Mouse (Mus musculus): ENCODE data around the gene Cdkl5.

Cdkl5 gene

GRCm38 (mm10) chrX:160994543-160995121 is at the start of gene Cdkl5:
Gene Cdkl5, minus strand, starts transcription at chrX:160994704.
- DNase-seq: peak; percentile 86 to 90

- peak in 1 of 2 experiments; percentile 2 for DNase-seq
These were observed 38.8 kb upstream of the Cdkl5 start for GRCm38 (mm10) chrX:161033235-161033803.

DNA sequence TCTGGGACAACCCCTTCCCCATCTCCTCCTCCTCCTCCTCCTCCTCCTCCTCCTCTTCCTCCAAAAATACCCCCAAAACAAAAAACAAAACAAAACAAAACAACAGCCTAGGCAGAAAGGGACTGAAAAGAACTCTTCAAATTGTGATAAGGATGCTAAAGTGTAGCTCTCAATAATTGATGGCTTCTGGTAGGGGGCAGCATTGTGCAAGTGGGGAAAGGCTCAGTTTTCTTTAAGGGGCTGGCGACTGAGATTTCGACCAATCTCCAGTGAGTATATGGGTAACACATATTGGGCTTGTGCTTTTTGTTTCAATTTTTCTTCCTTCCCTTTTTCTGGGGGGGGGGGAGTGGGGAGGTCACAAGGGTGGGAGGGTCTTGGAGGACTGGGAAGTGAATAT is 37.9 kb upstream of the Cdkl5 start:
- no peak for DNase-seq

- DNase-seq: no peak
These were observed 35.7 kb upstream of the Cdkl5 start for GRCm38 (mm10) chrX:161030233-161030632.

DNA sequence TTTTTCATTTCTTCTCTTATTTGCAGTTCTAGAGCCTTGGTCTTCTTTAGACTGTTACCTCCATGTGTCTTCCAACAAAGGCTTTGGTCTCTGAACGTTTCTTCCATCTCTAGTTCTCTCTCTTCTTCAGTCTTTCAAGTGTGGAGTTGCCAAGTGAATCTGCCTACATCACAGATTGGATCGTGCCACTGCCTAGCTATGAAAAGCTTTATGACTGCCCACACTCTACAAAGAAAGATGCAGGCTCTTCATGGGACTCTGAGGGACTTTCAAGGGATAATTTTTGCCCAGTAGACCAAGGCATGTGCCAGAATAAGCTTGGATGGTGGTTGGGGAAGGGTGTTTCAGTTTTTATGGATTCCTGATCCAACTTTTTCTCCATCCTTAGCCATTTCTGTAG is 30.0 kb upstream of the Cdkl5 start:
- no peak for DNase-seq

- no peak for DNase-seq
These were observed 27.0 kb upstream of the Cdkl5 start for GRCm38 (mm10) chrX:161021548-161021947.

GRCm38 (mm10) chrX:161018179-161018578 is 23.7 kb upstream of the Cdkl5 start:
- DNase-seq: no peak

DNA sequence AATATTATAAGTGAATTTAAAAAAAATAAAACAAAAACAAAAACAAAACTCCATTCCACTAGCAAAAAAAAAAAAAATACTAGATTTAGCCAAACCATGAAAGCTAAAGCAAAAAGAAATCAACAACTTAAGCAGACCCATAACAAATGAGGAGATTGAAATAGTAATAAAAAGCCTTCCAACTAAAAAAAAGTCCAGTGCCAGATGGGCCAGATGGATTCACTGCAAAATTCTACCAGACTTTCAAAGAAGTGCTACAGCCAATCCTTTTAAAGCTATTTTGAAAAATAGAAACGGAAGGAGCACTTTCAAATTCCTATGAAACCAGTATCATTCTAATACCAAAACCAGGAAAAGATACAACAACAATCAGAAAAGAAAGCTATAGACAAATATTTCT is 11.8 kb upstream of the Cdkl5 start:
- DNase-seq: no peak

- no peak for DNase-seq
These were observed 1.5 kb upstream of the Cdkl5 start for GRCm38 (mm10) chrX:160996051-160996450.

GRCm38 (mm10) chrX:160995131-160995667 is 695 bp upstream of the Cdkl5 start:
- DNase-seq: peak in 1 of 2 experiments; percentile 33

- peak in 1 of 2 experiments; percentile 18 for DNase-seq
These were observed 560 bp downstream of the Cdkl5 start for GRCm38 (mm10) chrX:160993749-160994539.

DNA sequence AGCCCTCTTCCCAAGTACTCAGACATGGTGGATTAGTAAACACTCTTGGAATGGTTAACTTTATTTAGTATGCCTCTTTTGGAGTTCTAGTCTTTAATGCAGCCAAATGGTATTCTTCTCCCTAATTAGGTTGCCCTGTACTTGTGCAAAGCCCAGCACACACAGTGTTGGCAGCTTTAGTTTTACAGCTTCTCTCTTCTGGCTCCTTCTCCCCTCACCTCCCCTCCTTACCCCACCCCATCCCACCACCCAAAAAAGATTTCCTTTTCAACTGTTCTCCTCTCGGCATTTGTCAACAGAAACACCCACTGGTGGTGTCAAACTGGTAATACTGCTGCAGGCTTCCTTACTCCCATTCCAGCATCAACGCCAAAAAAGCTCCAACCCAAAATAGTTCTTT is 1.8 kb downstream of the Cdkl5 start:
- DNase-seq: no peak

DNA sequence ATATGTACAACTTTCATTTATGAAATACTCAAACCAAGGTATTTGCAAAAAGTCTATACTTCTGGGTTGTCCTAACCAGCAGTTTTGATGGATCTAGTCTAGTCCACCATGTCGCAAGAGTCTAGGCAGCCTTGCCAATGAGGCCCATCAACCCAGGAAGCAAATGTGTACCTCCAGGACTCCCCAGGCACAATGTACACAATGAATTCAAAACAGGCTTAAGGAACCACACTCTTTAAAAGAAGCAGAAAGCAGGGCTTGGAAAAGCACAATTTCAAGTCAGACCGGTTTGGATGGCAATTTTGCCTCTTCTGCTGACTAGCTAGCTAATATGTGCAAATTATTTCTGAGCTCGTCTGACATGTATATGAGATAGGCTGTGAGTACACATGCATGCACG is 4.2 kb downstream of the Cdkl5 start:
- no peak for DNase-seq

DNA sequence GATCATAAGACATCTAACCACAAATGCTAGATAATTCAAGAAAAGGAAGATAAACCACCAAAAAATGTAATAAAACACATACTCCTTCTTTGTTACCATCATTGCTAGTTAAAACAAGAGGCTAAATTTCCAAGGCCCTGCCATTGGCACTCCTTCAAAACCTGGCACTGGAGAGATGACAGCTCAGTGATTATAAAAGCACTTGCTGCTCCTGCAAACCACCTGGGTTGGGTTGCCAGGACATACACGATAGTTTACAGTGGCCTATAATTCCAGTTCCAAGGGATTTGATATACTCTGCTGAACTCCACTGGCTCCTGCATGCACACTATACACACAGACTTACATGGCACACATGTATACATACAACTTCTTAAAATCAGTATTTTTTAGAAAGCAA is 16.6 kb downstream of the Cdkl5 start:
- no peak for DNase-seq

DNA sequence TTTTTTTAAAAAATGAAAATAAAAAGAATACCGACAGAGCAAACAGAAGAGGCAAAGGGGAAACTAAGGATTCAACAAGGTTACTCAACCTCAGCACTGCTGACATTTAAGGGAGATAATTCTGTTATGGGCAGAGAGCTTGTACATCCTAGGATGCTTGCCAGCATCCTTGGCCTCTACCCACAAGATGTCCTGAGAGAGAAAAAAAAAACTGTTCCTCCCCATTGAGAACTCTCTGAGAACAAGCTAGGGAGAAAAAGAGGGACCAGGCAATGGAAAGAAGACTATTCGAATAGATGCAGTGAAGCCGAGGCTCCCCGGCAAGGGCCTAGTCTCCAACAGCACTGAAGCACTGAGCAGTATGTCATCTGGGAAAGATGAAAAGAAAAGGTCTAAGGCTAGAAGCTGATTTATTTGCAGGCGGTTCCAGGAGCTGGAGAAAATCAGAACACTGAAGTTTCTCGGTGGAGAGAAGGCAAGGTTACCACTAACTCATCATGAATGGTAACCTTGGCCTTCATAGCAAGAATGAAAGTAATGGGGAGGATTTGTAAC is 22.4 kb downstream of the Cdkl5 start:
- DNase-seq: no peak

DNA sequence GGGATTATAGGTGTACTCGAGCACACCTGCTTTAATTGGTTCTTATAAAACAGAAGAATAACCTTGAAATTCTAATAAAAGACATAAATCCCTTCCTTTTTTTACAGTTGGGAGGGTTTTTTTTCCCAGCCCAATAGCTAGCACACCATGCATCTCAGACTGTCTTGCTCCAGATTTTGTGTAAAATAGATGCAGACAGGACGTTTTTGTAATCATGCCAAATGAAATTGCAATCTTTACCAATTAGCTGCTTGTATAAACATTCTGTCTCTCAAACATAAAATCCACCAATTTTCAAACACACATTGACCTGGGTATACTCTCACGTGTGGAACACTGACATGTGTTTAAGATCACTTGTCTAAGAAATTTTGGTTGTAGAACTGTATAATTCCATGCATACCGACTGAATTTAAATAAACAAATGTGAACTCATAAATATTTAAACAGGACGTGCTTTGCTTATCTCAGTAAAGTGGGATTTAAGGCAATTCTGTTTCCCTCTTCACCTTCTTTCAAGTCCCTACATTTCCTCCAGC is 35.8 kb downstream of the Cdkl5 start:
- no peak for DNase-seq

GRCm38 (mm10) chrX:160949583-160949982 is 44.9 kb downstream of the Cdkl5 start:
- DNase-seq: no peak

GRCm38 (mm10) chrX:160944722-160945121 is 49.8 kb downstream of the Cdkl5 start:
- DNase-seq: no peak

GRCm38 (mm10) chrX:160935541-160935940 is 59.0 kb downstream of the Cdkl5 start:
- peak in 1 of 2 experiments; percentile 1 for DNase-seq

DNA sequence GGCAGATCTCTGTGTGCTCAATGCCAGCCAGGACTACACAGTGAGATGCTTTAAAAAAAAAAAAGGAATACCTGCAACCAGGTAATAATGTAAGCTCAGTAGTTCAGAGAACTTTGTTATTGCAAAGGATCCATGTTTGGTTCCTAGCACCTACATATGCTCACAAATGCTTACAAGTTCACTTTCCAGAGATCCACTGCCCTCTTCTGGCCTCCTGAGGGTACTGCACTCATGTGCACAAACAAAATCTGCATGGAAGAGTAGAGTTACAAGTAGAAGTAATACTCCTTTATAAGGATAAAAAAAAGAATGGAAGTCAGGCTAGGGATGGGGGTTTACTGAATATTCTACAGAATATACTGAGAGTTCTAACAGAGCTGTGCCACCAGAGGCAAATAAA is 63.8 kb downstream of the Cdkl5 start:
- DNase-seq: no peak

DNA sequence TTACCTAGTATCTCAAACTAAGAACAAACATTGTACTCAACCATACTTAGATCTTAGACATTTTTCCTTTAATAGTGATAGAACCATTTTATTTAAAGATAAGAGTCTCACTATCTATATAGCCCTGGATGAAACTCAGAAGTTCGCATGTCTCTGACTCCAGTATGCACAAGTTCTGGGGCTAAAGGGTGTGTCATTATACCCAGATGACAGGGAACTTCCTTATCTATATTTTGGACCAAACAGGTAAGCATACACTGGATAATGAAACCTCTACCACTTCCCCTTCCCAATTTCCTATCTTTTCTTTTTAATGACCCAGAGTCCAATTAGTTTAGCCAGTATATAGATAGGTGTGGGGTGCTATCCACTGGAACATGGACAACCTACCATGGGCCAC is 65.6 kb downstream of the Cdkl5 start:
- no peak for DNase-seq

DNA sequence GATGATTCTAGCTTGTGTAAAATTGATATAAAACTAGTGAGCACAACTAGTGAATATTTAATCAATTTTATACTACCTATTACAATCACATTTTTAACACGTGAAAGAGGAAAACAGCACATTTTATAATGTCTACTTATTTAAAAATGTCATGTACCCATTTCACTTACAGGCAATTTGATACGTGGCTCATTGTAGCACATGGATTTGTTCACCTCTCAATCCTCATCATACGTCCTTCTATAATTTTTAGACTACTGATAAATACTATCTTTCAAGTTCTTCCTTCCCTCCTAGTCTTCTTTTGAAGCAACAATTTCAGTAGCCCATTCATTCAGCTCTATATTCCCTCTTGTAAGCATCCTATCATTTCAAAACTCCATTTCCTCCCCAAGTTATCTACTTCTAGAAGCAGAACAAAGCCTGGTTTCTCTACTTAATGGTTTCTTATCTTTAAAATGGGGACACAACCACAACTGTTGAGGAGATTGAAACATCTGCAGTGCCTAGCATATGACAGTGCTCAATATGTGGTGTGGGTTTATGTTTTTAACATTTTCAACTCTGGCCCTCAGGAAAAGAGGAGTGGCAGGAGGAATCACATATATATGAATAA is 75.4 kb downstream of the Cdkl5 start:
- DNase-seq: no peak

DNA sequence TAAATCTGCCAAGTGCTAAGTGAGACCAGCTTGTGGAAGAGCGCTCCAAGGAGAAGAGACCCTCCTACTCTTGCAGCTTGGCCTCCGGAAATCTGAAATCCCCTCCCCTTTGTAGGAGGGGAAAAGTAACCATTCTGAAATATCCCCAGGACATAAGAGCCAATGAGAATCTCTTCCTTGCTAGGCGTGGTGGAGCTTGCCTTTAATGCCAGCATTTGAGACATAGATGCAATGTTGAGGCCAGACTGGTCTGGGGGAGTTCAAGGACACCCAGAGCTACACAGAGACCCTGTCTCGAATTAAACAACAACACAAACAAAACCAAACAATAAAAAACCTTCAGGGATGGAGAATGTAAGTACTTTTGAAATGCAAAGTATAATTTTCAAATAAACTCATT is 87.6 kb downstream of the Cdkl5 start, which contains the start of gene Gja6:
Gja6 (minus strand) TSS at position 101 of the 400 bp plus-strand sequence.
- DNase-seq: no peak
